Mouse (Mus musculus): ENCODE results near the gene Zfp85.
A peak's percentile ranks its signal among the peaks of the same experiment; 100 is the strongest.
"Not testable (repeated sequence)": the region's sequence is repeated elsewhere in the genome, so short reads cannot be mapped to it uniquely, and the experiment has no call there.

Gene Zfp85

DNA sequence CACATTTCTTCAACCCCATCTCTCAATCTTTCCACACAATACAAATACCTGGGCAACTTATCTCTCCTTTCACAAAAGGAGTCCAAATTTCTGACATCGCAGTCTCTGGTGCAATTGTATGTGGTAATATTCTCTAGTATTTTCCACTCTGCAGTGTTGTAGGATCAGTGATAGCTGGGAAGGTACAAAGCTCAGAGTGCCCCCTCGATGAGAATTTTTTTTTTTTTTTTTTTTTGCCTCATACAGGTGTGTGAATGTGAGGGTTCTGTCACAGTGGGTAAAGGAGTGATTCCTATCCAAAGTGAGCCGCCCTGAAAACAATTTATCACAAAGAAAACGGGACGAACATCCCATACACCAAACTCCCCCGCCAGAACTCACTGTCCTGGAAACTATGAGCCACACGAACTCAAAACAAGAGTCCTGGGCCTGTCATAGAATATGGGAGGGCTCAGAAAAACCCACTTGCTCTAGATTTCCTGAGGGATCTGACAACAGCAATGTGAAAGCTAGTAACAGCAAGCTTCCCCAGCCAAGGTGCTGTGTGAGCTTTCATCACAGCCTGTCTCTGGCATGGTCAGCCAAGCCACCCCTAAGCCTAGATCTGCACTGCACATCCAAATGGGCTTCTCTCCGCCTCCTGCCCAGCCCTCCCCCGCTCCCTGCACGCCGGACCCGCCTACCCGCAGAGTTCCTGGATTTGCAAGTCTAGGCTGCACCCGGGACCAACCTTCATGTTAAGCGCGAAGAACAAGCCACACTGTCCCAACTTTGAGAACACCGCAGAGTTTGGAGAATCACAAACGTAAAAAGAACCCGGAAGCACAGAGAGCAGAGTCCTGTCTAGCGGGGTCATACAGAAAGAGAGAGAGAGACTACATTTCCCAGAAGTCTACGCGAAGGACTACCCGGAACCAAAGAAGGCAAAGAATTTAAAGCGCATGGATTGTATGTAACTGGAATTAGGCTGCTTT, at the start of gene Zfp85:
Gene Zfp85, minus strand, starts transcription at position 896 of the 974 bp plus-strand sequence.
- Histone ChIP-seq H3K27me3 (ENCODE audit: control insufficient read depth, insufficient read depth, low read length, poor library complexity, severe bottlenecking) (no peaks in the 10 kb centered on the region), H3K36me3 (ENCODE audit: control insufficient read depth, insufficient read depth, low read length, poor library complexity, severe bottlenecking) (0 out of 2 replicates have a peak, but pooled peaks cover 4% of the 10 kb centered on the region)
- peak; percentile 76 for DNase-seq (ENCODE audit: low read depth, low spot score)

DNA sequence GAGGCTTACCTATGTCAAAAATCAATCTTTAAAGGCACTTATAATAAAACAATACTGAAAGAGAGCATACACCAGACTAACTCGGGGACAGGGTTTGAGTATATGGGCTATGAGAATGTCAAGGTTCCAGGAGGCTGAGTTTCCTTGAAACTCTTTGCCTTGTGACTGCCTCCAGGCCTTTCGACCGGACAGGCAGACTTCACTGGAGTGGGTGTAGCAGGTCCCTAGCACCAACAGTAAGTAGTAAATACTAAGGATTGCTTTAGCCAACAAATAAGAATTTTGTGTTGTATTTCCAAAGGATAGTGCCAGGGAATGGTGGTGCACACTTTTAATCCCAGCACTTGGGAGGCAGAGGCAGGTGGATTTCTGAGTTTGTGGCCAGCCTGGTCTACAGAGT, 44.1 kb upstream of the Zfp85 start:
- H3K36me3 ChIP-seq (ENCODE audit: control insufficient read depth, insufficient read depth, low read length, poor library complexity, severe bottlenecking); H3K27me3 ChIP-seq (ENCODE audit: control insufficient read depth, insufficient read depth, low read length, poor library complexity, severe bottlenecking); DNase-seq (ENCODE audit: low read depth, low spot score): not testable (repeated sequence)

DNA sequence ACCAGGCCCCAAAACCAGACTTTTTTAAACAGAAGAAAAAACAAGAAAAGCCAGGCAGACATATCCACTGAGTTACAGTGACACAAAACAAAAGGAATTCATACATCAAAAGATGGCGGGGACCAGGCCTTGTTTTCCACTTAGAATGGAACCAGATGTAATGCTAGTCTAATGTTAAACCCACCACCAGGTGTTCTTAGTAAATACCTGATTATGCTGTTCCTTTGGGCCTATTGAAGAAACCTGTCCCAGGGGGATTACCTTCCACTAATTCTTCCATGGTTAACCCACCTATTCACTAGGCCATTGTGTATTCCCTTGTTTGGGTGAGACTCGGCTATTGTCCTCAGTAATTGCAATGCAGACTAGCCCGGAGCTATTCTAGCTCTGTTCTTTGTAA, 43.6 kb upstream of the Zfp85 start:
- Histone ChIP-seq H3K36me3 (ENCODE audit: control insufficient read depth, insufficient read depth, low read length, poor library complexity, severe bottlenecking) (no peaks in the 10 kb centered on the region), H3K27me3 (ENCODE audit: control insufficient read depth, insufficient read depth, low read length, poor library complexity, severe bottlenecking) (no peaks in the 10 kb centered on the region)
- no peak for DNase-seq (ENCODE audit: low read depth, low spot score)

DNA sequence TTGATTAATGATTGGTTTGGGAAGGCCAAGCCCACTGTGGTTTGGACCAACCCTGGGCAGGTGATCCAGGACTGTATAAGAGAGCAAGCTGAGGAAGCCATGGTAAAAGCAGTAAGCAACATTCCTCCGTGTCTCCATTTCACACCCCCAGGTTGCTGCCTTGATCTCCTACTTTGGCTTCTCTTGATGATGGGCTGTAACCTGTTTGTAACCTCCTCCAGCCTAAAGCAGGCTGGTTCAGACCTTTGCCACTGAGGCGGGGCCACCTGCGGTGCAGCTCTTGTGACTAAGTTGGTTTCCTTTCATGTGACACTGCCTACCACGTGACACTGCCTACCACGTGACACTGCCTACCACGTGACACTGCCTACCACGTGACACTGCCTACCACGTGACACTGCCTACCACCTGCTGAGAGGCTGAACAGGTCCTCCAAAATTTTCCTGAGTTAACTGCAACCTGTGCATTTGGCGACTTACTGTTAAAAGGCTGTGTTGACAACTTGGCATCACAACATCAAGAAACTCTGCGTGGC, 37.0 kb upstream of the Zfp85 start:
- DNase-seq (ENCODE audit: low read depth, low spot score) = no peak

GRCm38 (mm10) chr13:67779265-67780221, 24.5 kb upstream of the Zfp85 start, which contains the start of gene Zfp493:
Gene Zfp493, plus strand, starts transcription at chr13:67779693.
- DNase-seq (ENCODE audit: low read depth, low spot score) = peak; percentile 77
- no peaks in the 10 kb centered on the region for H3K36me3 ChIP-seq (ENCODE audit: control insufficient read depth, insufficient read depth, low read length, poor library complexity, severe bottlenecking)
- no peaks in the 10 kb centered on the region for H3K27me3 ChIP-seq (ENCODE audit: control insufficient read depth, insufficient read depth, low read length, poor library complexity, severe bottlenecking)

More for the DNA sequence above, 37.0 kb upstream of the Zfp85 start:
- Histone ChIP-seq H3K27me3 (ENCODE audit: control insufficient read depth, insufficient read depth, low read length, poor library complexity, severe bottlenecking) (no peaks in the 10 kb centered on the region), H3K36me3 (ENCODE audit: control insufficient read depth, insufficient read depth, low read length, poor library complexity, severe bottlenecking) (0 out of 2 replicates have a peak, but pooled peaks cover 3% of the 10 kb centered on the region)

DNA sequence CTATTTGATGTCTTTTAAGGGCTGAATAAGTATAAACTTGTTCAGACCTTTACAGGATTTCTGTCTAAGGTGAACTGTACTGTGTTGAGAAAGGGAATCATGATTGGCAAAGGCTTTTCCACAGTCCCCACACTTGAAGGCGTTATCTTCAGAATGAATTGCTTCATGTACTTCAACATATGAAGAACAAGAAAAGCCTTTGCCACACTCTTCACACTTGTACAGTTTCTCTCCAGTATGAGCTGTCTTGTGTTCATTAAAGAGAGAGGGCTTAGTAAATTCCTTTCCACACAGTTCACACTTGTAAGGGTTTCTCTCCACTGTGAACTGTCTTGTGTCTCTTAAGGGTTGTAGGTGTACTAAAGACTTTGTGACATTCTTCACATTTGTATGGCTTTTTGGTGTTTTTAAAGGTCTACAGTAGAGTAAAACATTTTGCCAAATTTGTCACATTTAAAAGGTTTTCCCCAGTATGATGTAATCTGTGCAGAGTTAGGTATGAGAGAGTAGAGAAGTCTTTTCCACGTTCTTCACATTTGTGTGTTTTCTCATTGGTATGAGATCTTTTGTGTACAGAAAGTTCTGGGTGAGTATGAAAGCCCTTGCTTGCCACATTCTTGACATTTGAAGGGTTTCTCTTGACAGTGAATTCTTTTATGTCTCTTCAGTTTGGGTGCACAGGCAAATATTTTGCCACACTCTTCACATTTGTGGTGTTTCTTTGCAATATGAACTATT, 8.2 kb upstream of the Zfp85 start:
- Histone ChIP-seq H3K36me3 (ENCODE audit: control insufficient read depth, insufficient read depth, low read length, poor library complexity, severe bottlenecking) (no peaks in the 10 kb centered on the region), H3K27me3 (ENCODE audit: control insufficient read depth, insufficient read depth, low read length, poor library complexity, severe bottlenecking) (no peaks in the 10 kb centered on the region; the same call in 1 of the 2 replicates)

GRCm38 (mm10) chr13:67759966-67760365, 4.9 kb upstream of the Zfp85 start:
- no peaks in the 10 kb centered on the region for H3K36me3 ChIP-seq (ENCODE audit: control insufficient read depth, insufficient read depth, low read length, poor library complexity, severe bottlenecking)
- no peaks in the 10 kb centered on the region for H3K27me3 ChIP-seq (ENCODE audit: control insufficient read depth, insufficient read depth, low read length, poor library complexity, severe bottlenecking)
- DNase-seq (ENCODE audit: low read depth, low spot score) = no peak

More for the DNA sequence above, 8.2 kb upstream of the Zfp85 start:
- no peak for DNase-seq (ENCODE audit: low read depth, low spot score)

DNA sequence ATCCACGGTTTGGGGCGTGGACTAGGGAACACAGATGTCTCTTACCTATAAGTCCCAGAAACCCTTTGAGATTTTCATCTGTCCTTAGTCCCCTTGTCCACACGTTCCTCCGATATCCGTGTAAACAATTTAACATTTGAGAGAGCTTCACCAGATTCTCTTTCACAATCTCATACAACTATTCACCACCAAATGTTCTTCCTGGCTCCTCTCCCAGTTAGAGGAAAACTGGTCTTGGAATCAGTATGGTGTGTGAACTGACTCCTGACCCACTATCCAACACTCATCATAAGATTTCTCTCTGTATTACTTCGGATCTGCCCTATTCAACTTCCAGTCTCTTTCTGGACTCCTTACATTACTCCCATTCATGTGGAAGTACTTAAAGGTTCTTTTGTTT, 733 bp upstream of the Zfp85 start:
- 0 out of 2 replicates have a peak, but pooled peaks cover 4% of the 10 kb centered on the region for H3K36me3 ChIP-seq (ENCODE audit: control insufficient read depth, insufficient read depth, low read length, poor library complexity, severe bottlenecking)
- H3K27me3 ChIP-seq (ENCODE audit: control insufficient read depth, insufficient read depth, low read length, poor library complexity, severe bottlenecking) = no peaks in the 10 kb centered on the region
- no peak for DNase-seq (ENCODE audit: low read depth, low spot score)

- H3K36me3 ChIP-seq (ENCODE audit: control insufficient read depth, insufficient read depth, low read length, poor library complexity, severe bottlenecking) = no peaks in the 10 kb centered on the region; the same call in 1 of the 2 replicates
- no peak for DNase-seq (ENCODE audit: low read depth, low spot score)
- H3K27me3 ChIP-seq (ENCODE audit: control insufficient read depth, insufficient read depth, low read length, poor library complexity, severe bottlenecking) = no peaks in the 10 kb centered on the region; the same call in 1 of the 2 replicates
Observed at GRCm38 (mm10) chr13:67743896-67744295, 11.1 kb downstream of the Zfp85 start.

DNA sequence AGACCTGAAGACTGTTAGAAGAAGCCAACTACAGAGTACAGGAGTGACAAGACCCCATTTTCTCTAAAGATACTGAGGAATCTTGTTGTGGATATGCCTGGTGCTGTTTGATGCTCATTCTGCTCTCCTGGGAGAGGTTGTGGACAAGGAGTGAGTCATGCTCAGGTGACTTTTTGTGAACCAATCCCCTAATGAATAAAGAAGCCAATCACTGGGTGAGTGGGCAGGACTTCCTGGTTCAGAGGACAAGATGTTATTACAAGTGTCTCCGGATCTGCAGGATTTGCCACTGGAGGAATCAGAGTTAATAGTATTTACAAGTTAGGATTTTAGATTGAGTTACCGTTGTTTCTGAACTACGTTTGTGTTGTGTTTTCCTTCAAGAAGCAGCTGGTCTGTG, 12.1 kb downstream of the Zfp85 start:
- no peak for DNase-seq (ENCODE audit: low read depth, low spot score)
- no peaks in the 10 kb centered on the region for H3K36me3 ChIP-seq (ENCODE audit: control insufficient read depth, insufficient read depth, low read length, poor library complexity, severe bottlenecking)
- H3K27me3 ChIP-seq (ENCODE audit: control insufficient read depth, insufficient read depth, low read length, poor library complexity, severe bottlenecking) = no peaks in the 10 kb centered on the region; the same call in 1 of the 2 replicates

DNA sequence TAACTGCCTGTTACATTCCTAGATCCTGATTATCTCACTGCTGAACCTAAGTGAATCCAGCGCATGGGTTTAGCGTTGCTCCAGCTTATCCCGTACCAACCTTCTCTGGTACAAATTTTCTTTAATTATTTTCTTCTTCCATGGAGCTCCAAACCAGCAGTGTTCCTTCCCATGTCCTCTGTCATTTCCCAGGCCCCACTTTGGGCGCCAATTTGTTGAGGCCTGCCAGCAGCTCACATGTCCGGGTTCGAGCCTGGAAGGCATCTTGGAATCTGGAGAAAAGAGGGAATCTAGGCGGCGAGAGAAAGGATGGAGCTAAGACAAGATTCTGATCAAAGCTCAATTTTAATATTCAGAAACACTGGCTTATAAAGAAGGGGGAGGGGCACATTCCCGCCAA, 20.6 kb downstream of the Zfp85 start:
- DNase-seq (ENCODE audit: low read depth, low spot score); H3K36me3 ChIP-seq (ENCODE audit: control insufficient read depth, insufficient read depth, low read length, poor library complexity, severe bottlenecking); H3K27me3 ChIP-seq (ENCODE audit: control insufficient read depth, insufficient read depth, low read length, poor library complexity, severe bottlenecking): not testable (repeated sequence)

DNA sequence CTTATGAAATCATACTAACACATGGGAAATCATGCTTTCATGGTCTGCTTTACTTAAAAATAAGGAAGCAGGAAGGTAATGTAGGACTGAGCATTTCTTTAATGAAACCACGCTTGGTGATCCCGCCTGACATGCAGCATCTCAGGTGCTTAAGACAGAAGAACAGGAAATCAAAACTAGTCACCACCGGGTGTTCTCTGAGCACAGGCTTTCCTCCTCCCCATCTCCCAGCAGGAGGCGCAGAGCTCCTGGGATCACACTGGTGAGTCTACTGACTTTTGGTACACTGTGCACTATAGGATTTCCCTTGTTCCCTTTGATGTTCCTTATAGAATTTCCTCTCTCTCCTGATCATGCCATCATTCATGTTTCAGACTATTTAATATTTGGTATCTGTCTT, 25.6 kb downstream of the Zfp85 start:
- not testable (repeated sequence) for H3K27me3 ChIP-seq (ENCODE audit: control insufficient read depth, insufficient read depth, low read length, poor library complexity, severe bottlenecking); H3K36me3 ChIP-seq (ENCODE audit: control insufficient read depth, insufficient read depth, low read length, poor library complexity, severe bottlenecking)
- DNase-seq (ENCODE audit: low read depth, low spot score) = peak; percentile 23

DNA sequence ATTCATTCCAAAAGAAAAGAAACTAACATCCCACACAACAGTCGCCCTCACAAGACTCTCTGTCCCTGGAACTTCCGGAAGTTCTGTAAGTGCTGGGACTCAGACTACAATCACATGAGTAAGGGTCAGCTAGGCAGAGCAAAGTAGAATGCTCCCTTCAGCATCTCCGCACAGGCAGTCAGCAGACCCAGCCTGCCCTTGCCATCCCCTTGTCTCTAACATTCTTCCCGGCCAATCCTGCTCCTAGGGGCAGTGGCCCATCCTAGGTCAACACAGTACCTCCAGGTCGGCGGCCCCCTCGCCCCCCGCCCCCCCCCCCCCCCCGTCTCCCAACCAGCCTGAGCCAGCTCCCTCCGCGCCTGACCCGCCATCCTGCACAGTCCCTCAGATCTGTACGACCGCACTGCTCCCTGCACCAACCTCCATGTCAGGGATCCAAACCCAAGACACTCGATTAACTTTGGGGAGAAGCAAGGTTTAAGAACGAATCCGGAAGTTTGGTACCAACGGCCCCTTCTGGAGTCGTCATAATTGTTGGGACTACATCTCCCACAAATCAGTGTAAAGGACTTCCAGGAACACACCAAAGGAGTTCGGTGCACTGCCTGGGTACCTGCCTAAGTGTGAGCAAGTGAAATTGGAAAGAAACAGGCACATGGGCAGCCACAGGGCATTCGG, 26.2 kb downstream of the Zfp85 start, which contains the start of gene Zfp65:
Gene Zfp65, minus strand, starts transcription at position 533 of the 678 bp plus-strand sequence.
- H3K27me3 ChIP-seq (ENCODE audit: control insufficient read depth, insufficient read depth, low read length, poor library complexity, severe bottlenecking) = no peaks in the 10 kb centered on the region
- H3K36me3 ChIP-seq (ENCODE audit: control insufficient read depth, insufficient read depth, low read length, poor library complexity, severe bottlenecking) = no peaks in the 10 kb centered on the region
- peak; percentile 61 for DNase-seq (ENCODE audit: low read depth, low spot score)

All from splenic B cell, adult 2 months (primary cell).